Mouse (Mus musculus) stomach, adult 2 months (tissue): Measurements from ENCODE around the gene Rarg. TPM values are rescaled to one million over a fixed set of nuclear protein-coding genes. Genes with fewer than 3 reads are reported as not detected.

Experiments used
- polyA plus RNA-seq: library from polyadenylated mRNA; depleted of rRNA; stranded (reverse); fragments of >200 nt; gene quantifications from 2 replicates; pipeline ENCODE4 v1.2.3, GENCODE M21; 2012; rRNA removed

Rarg gene
- 29.2 and 33.2 TPM in 2 replicates for polyA plus RNA-seq

GRCm38 (mm10) chr15:102257202-102258075 lies at the start of gene Rarg:
Rarg (minus strand) TSS chr15:102257517.

GRCm38 (mm10) chr15:102295633-102296367 lies 38.5 kb upstream of the Rarg start, which contains the start of gene Espl1:
Espl1 (plus strand) TSS chr15:102296266.

GRCm38 (mm10) chr15:102279092-102279782 lies 21.9 kb upstream of the Rarg start, which contains the start of gene Mfsd5:
Mfsd5 (plus strand) TSS chr15:102279454.

GRCm38 (mm10) chr15:102270274-102270960 lies 13.1 kb upstream of the Rarg start, which contains the start of gene Gm9918:
Gm9918 (plus strand) TSS chr15:102270563.

GRCm38 (mm10) chr15:102231748-102232147 lies 25.6 kb downstream of the Rarg start, which contains the start of gene Itgb7:
Itgb7 (minus strand) TSS chr15:102231944.

GRCm38 (mm10) chr15:102204674-102205505 lies 52.4 kb downstream of the Rarg start, which contains the start of gene Csad:
Csad (minus strand) TSS chr15:102204724.

GRCm38 (mm10) chr15:102202971-102203834 lies 54.1 kb downstream of the Rarg start, which contains the start of gene Zfp740:
Zfp740 (plus strand) TSS chr15:102203249.

Other genes starting within 250 kb of the Rarg start
- gene Krt18, start 229.3 kb downstream of the Rarg start, polyA plus RNA-seq = 248 and 336 TPM in 2 replicates
- gene Eif4b, start 183.7 kb downstream of the Rarg start, polyA plus RNA-seq = 14.5 and 19.1 TPM in 2 replicates
- 67.8 and 68.1 TPM in 2 replicates for gene Tns2, start 157.1 kb downstream of the Rarg start, polyA plus RNA-seq
- 31.6 and 32.7 TPM in 2 replicates for gene Spryd3, start 121.3 kb downstream of the Rarg start, polyA plus RNA-seq
- 38.2 and 48.3 TPM in 2 replicates for gene Igfbp6, start 113.2 kb downstream of the Rarg start, polyA plus RNA-seq
- gene Soat2, start 107.0 kb downstream of the Rarg start, polyA plus RNA-seq = 8.3 and 10.1 TPM in 2 replicates
- 5.2 and 6.7 TPM in 2 replicates for gene Zfp740, start 54.3 kb downstream of the Rarg start, polyA plus RNA-seq
- 16.5 and 23.7 TPM in 2 replicates for gene Csad, start 52.8 kb downstream of the Rarg start, polyA plus RNA-seq
- 1.9 and 3.1 TPM in 2 replicates for gene Itgb7, start 25.6 kb downstream of the Rarg start, polyA plus RNA-seq
- 0.06 TPM in 2 replicates for gene Gm9918, start 13.0 kb upstream of the Rarg start, polyA plus RNA-seq
- 57.4 and 84.1 TPM in 2 replicates for gene Mfsd5, start 21.9 kb upstream of the Rarg start, polyA plus RNA-seq
- 2.2 and 4.3 TPM in 2 replicates for gene Espl1, start 38.7 kb upstream of the Rarg start, polyA plus RNA-seq
- gene Pfdn5, start 68.6 kb upstream of the Rarg start, polyA plus RNA-seq = 10.2 and 10.5 TPM in 2 replicates
- gene Myg1, start 74.2 kb upstream of the Rarg start, polyA plus RNA-seq = 24.7 and 27.7 TPM in 2 replicates
- gene Aaas, start 93.3 kb upstream of the Rarg start, polyA plus RNA-seq = 22.6 and 24.0 TPM in 2 replicates
- 0.05 and 0.10 TPM in 2 replicates for gene Sp7, start 109.7 kb upstream of the Rarg start, polyA plus RNA-seq
- 2.7 and 7.2 TPM in 2 replicates for gene Sp1, start 148.6 kb upstream of the Rarg start, polyA plus RNA-seq
- gene Amhr2, start 187.8 kb upstream of the Rarg start, polyA plus RNA-seq = 2.6 and 6.6 TPM in 2 replicates
- gene Prr13, start 201.5 kb upstream of the Rarg start, polyA plus RNA-seq = 485 and 586 TPM in 2 replicates
- gene Pcbp2, start 213.0 kb upstream of the Rarg start, polyA plus RNA-seq = 195 and 199 TPM in 2 replicates
- not detected in 2 replicates for gene Gm10337, start 246.2 kb upstream of the Rarg start, polyA plus RNA-seq